Mouse (Mus musculus): Measurements from ENCODE around the gene Ttc30b.

DNA sequence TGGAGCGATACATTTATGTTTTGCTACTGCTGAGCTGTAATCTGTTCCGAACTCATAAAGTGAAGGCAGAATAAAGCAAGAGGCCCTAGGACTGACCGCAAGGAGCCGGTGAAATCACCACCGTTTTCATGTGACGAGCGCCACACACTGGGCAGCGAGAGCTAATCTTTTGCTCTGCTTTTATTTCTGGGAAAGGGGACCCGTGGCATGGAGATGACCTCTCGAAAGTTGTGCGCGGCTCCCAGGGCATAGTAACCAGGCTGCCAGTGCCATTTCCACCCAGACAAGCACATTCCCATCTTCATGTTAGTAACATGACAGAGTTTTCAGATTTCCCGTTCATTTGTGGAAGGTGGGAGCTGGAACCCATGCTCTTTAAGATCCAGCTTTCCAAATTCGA, 26.1 kb upstream of the Ttc30b start:
- TF ChIP-seq CTCF (IDR thresholded peaks at IDR 0.05; ENCODE audit: extremely low read depth, insufficient read depth, insufficient read length, insufficient replicate concordance) (0 out of 2 replicates have a peak, but pooled peaks have one; percentile 34), POLR2A (IDR thresholded peaks at IDR 0.05; ENCODE audit: low read depth, low read length) (no peak)

Data from spleen, adult 2 months (tissue).